Mouse (Mus musculus) lung, postnatal 10 days (tissue): ENCODE measurements around the gene Ephb2.
A peak's percentile ranks its signal among the peaks of the same experiment; 100 is the strongest.

Experiments used
- DNase-seq: peaks from one replicate; pipeline ENCODE4 v3.0.0; 2021

Gene Ephb2

GRCm38 (mm10) chr4:136696381-136696925, 139.3 kb downstream of the Ephb2 start:
- peak; percentile 68 for DNase-seq

GRCm38 (mm10) chr4:136695696-136696095, 140.1 kb downstream of the Ephb2 start:
- no peak for DNase-seq

- DNase-seq: peak; percentile 32
These were observed 145.8 kb downstream of the Ephb2 start for GRCm38 (mm10) chr4:136690034-136690433.

GRCm38 (mm10) chr4:136688113-136688512, 147.7 kb downstream of the Ephb2 start:
- DNase-seq: no peak

DNA sequence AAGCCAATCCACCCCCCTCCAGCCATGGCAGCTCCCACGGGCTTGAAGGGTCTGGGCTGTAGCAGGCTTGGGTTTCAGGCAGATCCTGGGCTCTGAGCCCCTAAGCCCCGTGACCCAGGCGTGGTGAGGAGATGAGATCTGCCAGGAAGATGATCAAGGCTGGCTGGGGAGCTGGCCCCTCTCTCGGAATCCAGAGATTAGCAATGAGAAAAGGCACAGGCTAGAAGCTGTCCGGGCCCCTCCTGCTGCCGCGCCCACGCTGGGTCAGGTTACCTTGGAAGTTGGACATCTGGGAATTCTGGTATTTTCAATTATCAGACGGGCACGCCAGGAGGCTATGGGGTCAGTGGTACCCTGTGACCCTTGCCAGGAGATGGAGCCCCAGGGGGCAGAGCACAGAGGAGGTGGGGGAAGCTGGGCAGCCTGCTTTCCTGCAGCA, 150.3 kb downstream of the Ephb2 start:
- DNase-seq: no peak

- peak; percentile 27 for DNase-seq
These were observed 151.3 kb downstream of the Ephb2 start for GRCm38 (mm10) chr4:136684485-136684884.

GRCm38 (mm10) chr4:136680641-136681040, 155.1 kb downstream of the Ephb2 start:
- no peak for DNase-seq

DNA sequence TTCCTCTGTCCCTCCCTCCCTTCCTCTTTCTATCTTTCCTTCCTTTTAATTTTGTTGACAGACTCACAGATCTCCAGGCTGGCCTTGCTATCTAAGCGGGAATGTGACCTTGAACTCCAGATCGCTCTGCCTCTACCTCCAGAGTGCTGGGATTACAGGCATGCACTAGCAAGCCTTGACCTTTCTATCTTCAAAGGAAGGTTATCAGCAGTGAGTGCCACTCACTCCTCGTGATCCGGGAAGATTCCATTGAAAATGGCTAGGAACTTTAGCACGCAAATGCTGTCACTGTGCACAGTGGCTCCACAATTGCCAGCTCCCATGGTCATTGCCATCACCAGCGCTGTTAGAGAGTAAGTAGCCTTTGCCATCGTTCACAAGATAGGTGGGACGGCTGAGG, 156.6 kb downstream of the Ephb2 start:
- no peak for DNase-seq

- DNase-seq: peak; percentile 85
These were observed 157.3 kb downstream of the Ephb2 start for GRCm38 (mm10) chr4:136678480-136678879.

- no peak for DNase-seq
These were observed 160.3 kb downstream of the Ephb2 start for GRCm38 (mm10) chr4:136675439-136675838.

GRCm38 (mm10) chr4:136672335-136673090, 163.3 kb downstream of the Ephb2 start:
- no peak for DNase-seq

GRCm38 (mm10) chr4:136667757-136668156, 168.0 kb downstream of the Ephb2 start:
- no peak for DNase-seq

DNA sequence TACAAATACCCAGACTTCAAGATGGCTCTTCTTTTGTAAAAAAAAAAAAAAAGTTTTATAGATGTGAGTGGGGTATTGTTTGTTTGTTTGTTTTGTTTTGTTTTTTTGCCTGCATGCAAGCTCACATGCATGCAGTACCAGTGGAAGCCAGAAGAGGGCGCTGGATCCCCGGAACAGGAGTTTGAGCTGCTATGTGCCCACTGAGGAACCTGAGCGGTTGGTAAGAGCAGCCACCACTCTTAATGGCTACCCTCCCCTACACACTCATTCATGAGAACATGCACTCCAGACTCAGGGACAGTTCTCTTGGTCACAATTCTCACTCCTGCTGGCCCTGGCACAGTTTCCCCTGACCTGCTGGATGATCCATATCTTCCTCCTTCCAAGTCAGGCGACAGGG, 169.8 kb downstream of the Ephb2 start:
- no peak for DNase-seq

GRCm38 (mm10) chr4:136665068-136665467, 170.7 kb downstream of the Ephb2 start:
- no peak for DNase-seq

- no peak for DNase-seq
These were observed 177.9 kb downstream of the Ephb2 start for GRCm38 (mm10) chr4:136657914-136658313.

GRCm38 (mm10) chr4:136653692-136654234, 182.0 kb downstream of the Ephb2 start:
- no peak for DNase-seq

GRCm38 (mm10) chr4:136653019-136653418, 182.8 kb downstream of the Ephb2 start:
- DNase-seq: no peak

DNA sequence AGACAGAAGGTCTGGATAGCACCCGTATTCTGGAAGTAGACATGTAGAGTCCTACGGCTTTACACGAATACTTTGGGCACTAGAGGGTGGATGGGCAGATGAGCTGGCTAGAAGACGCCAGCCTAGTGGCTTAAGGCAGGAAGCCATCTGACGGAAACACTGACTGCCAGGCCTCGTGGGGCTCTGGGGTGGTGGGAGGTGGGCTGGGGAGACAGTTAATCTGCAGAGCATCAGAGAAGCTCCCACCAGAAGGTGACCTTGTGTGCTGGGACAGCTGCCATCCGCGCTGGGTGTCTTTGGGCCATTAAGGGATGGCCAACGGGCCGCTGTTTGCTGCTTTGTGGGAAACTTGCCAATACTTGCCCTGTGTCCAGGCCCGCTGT, 183.3 kb downstream of the Ephb2 start:
- no peak for DNase-seq

DNA sequence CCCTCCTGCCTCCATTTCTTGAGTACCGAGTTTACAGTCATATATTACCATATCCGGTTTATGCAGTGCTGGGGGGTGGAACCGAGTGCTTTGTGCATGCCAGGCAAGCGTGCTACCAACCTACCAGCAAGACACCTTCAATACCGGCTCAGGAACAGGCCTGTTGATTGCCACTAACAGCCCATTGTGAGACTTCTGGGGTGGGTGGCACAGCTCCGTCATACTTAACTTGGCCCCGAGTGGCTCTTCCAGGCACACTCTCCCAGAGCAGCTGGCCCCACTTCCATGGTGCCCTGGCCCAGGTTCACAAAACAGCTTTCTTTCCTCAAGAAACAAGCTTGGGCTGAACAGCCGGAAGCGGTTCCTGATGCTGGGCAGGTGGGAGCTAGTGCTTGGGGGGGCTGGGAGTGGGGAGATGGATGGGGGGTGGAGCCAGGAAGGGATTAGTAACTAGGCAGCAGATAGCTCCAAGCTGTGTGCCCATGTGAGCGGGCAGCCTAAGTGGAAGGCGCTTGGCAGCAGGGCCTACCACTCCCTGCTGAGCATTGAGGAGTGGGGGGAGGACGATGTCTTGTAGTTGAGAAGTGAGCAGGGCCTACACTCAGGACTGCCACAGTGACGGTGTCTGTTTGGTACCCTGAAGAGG, 183.8 kb downstream of the Ephb2 start:
- DNase-seq: no peak

DNA sequence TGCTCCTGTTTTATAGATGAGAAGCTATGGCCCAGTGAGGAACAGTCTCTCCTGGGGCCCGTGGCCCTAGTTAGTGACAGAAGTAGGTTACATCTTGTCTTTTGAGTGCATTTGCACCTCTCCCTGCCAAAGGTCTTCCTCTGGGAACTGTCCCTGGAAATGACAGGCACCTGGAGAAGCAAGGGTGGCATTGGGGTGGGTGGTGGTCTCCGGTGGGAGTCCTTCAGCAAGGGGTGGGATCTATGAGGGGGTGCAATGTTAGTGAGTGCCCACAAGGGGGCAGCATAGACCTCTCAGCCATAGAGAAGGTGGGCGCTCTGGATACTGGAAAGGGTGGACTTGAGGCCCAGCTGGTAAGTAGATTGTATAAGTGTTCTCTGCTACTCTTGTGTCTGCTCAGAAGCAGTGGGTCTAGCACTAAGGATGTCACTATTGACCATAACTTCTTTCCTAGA, 184.4 kb downstream of the Ephb2 start:
- peak; percentile 28 for DNase-seq

DNA sequence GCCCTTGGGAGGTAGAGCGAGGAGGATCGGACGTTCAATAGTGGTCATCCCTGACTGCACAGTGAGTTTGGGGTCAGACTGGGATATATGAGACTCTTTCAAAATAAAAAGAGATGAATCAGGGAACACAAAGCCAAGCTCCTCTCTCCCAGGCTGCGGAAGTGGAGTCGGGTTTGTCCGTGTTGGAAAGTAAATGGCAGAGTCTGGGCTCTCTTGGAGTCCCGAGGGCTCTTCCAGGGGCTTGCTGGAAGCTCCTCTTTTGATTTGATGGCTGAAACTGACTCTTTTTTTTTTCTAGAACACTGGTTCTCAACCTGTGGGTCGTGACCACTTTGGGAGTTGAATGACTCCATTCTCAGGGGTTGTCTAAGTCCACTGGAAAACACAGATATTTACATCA, 185.5 kb downstream of the Ephb2 start:
- DNase-seq: no peak

DNA sequence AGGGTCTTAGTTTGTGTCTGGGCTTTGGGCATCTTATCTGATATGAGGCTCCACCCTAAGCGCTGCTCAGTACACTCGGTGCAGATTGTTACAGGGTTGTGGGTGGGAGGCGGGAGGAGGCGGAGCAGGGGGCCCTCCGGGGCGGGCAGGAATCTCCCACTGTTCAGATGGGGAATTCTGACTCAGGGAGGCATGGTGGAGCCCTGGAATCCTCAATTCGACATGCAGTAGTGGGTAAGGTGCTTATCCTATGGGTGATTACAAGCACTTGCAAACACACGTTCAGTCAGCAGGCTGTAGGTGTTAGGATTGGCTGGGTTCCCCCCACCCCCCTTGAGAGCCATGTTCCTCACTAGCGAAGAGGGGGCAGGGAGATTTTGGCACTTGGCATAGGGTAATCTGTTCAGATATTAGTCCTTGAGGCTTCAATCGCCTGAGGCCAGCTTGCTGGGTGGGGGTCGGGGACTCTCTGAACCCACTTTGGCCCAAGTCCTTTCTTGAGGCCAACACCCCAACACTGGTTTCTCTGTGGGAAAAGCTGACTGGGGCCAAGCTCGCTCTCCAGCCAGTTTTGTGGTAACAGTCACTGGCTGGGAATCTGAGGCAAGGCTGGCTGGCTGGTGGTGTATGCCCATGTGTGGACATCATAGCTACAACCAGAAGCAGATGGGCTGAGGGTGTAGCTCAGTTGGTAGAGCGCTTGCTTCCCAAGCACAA, 186.2 kb downstream of the Ephb2 start:
- DNase-seq: peak; percentile 24

DNA sequence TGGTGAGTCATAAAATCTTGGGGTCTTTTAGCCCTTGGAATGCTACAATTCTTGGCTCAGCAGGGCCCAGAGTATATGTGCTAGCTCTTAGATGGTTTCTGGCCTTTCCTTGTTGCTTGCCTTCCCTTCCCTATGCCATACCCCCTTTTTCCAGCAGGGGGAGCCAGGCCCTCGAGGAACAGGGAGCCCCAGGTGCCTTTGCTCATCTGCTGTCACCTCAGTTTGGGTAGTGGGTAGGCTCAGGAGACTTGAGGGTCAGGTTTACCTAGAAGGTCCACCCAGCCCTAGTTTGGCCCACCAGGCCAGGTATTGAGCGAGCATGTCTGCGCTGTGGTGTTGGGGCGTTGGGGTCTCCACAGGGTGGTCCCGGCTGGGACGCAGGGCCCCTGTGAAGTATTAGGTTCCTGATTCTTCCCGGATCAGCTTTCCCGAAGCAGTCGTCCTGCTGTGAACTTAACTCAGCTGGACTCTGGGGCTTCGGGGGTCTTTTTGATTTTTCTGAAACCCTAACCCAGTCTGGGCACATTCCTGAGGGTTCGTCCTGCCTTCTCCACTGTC, 186.8 kb downstream of the Ephb2 start:
- peak; percentile 84 for DNase-seq
